In genomic region chr5:41610447-41611030, GRCm38 (mm10) we compare ENCODE assay signal across 16 mouse cellular contexts.
DNase-seq lines count a peak whose midpoint lies in the region; ATAC-seq lines count a peak whose summit lies in the region.
"Had no signal": no experiment of that assay in that cellular context is flagged by ENCODE, and none has a peak within 500 bp of the region (broad histone marks: within the 10 kb centered on the region; RNA-seq: fewer than 3 reads in every experiment).

No protein-coding gene starts in this region.

- H3K4me3 ChIP-seq in embryonic facial prominence, embryonic 14.5 days (ENCODE audit: low read depth, low read length), result no peak overlapping the region
- H3K4me3 ChIP-seq in embryonic facial prominence, embryonic 10.5 days, result no peak overlapping the region
- H3K4me3 ChIP-seq: gastrocnemius, adult 2 months; heart, adult 2 months; midbrain, embryonic 10.5 days had no signal

- H3K4me1 ChIP-seq in embryonic facial prominence, embryonic 14.5 days (ENCODE audit: control insufficient read depth, insufficient read depth, low read length), result no peaks in the 10 kb centered on the region
- no peaks in the 10 kb centered on the region for H3K4me1 ChIP-seq in embryonic facial prominence, embryonic 10.5 days

- ATAC-seq in embryonic facial prominence, embryonic 14.5 days (ENCODE audit: low read depth), result no peak
- no peak for ATAC-seq in erythroid progenitor cell, adult 5-6 weeks (replicated peaks; ENCODE audit: low FRiP score, poor library complexity, severe bottlenecking)
- ATAC-seq: intestine, postnatal 0 days had no signal

- WGBS in embryonic facial prominence, embryonic 14.5 days, result 46% methylated on average over 5 of the region's 5 CpGs
- WGBS in embryonic facial prominence, embryonic 10.5 days, result 75% methylated on average over 5 of the region's 5 CpGs

- no peak overlapping the region for H3K9ac ChIP-seq in embryonic facial prominence, embryonic 14.5 days (ENCODE audit: low read depth, low read length)

- no peaks in the 10 kb centered on the region for H3K9me3 ChIP-seq in embryonic facial prominence, embryonic 14.5 days (ENCODE audit: control insufficient read depth, low read length)
- no peaks in the 10 kb centered on the region for H3K9me3 ChIP-seq in embryonic facial prominence, embryonic 10.5 days
- H3K9me3 ChIP-seq: G1E; midbrain, embryonic 10.5 days had no signal

- H3K36me3 ChIP-seq in embryonic facial prominence, embryonic 14.5 days (ENCODE audit: control insufficient read depth, insufficient read depth, low read length), result no peaks in the 10 kb centered on the region
- no peaks in the 10 kb centered on the region for H3K36me3 ChIP-seq in embryonic facial prominence, embryonic 10.5 days (replicated peaks)
- H3K36me3 ChIP-seq: G1E; midbrain, embryonic 10.5 days had no signal

- H3K27ac ChIP-seq in embryonic facial prominence, embryonic 14.5 days (replicated peaks; ENCODE audit: low read depth, low read length), result no peak overlapping the region
- H3K27ac ChIP-seq in embryonic facial prominence, embryonic 10.5 days (replicated peaks), result no peak overlapping the region
- H3K27ac ChIP-seq: gastrocnemius, adult 2 months; heart, adult 2 months; midbrain, embryonic 10.5 days had no signal

- peak; percentile 39 for DNase-seq in embryonic facial prominence, embryonic 14.5 days (ENCODE audit: low spot score)
- no peak for DNase-seq in embryonic facial prominence, embryonic 10.5 days (ENCODE audit: low spot score)
- DNase-seq in kidney, adult 9 months, result peak; percentile 48
- DNase-seq in kidney, adult 11 months, result no peak
- DNase-seq in ovary, postnatal 36 days (ENCODE audit: low spot score), result peak; percentile 9
- no peak for DNase-seq in ovary, adult 18-20 months (ENCODE audit: low spot score)
- DNase-seq in mesoderm, embryonic 11.5 days (ENCODE audit: low read depth, low spot score), result peak; percentile 12
- DNase-seq: gastrocnemius, adult 2 months; heart, adult 2 months; heart, postnatal 36 days; lung, adult 18-20 months; retina, postnatal 1 day had no signal

- no peaks in the 10 kb centered on the region for H3K27me3 ChIP-seq in embryonic facial prominence, embryonic 14.5 days (replicated peaks; ENCODE audit: control insufficient read depth, insufficient read depth, low read length)
- no peaks in the 10 kb centered on the region for H3K27me3 ChIP-seq in embryonic facial prominence, embryonic 10.5 days (replicated peaks; ENCODE audit: low read depth, poor library complexity, severe bottlenecking)

- H3K4me2 ChIP-seq in embryonic facial prominence, embryonic 14.5 days (ENCODE audit: low read depth, low read length), result no peak overlapping the region

Comparison
In these comparisons a context has a peak if more than half of its experiments do, and no peak if none do; other contexts are left out.
1. DNase-seq: peak in embryonic facial prominence, embryonic 14.5 days (single experiment), kidney, adult 9 months (single experiment), ovary, postnatal 36 days (single experiment) and mesoderm, embryonic 11.5 days (single experiment); none in embryonic facial prominence, embryonic 10.5 days (single experiment), kidney, adult 11 months (single experiment) and ovary, adult 18-20 months (single experiment).